Mouse (Mus musculus): ENCODE data around the gene Tm4sf4.

Tm4sf4 gene

GRCm38 (mm10) chr3:57474421-57474820 lies 49.3 kb downstream of the Tm4sf4 start:
- no peak for DNase-seq (ENCODE audit: low spot score)

GRCm38 (mm10) chr3:57480640-57481039 lies 55.5 kb downstream of the Tm4sf4 start:
- DNase-seq (ENCODE audit: low spot score): no peak

- no peak for DNase-seq (ENCODE audit: low spot score)
These were observed 56.9 kb downstream of the Tm4sf4 start for GRCm38 (mm10) chr3:57481981-57482380.

- DNase-seq (ENCODE audit: low spot score): no peak
These were observed 61.0 kb downstream of the Tm4sf4 start for GRCm38 (mm10) chr3:57486068-57486467.

- DNase-seq (ENCODE audit: low spot score): no peak
These were observed 62.5 kb downstream of the Tm4sf4 start for GRCm38 (mm10) chr3:57487455-57488153.

Data from spleen, adult 12 weeks (tissue).